Mouse (Mus musculus): ENCODE measurements around the gene Gm8332. TPM values are rescaled to one million over a fixed set of nuclear protein-coding genes. Genes with fewer than 3 reads are reported as not detected.
"Not testable (repeated sequence)": the region's sequence is repeated elsewhere in the genome, so short reads cannot be mapped to it uniquely, and the experiment has no call there.

Gm8332 gene
- not detected in 2 replicates for polyA plus RNA-seq (2015; fragmentation: Nextera tagmentation; extraction: Ambion mirVana)

DNA sequence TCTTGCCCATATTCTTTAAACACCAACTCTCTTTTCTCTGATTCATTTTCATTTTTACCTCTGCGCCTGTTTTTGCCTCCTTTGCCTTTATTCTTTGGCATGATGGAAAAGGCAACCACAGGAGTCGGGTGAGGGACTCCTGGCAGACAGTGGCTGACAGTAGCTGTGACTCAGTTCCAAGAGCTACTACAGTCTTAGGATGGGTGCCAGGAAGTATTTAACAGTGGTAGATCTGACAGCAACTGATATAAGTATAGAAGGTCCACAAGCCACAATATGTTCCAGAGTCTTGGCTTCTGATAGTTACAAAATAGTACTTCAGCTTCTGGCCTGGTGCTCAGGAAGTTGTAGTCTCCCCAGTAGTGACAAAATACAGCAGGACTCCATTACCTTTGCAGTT, at the start of gene Gm8332:
TSS of gene Gm8332 (minus strand) at position 101 of the 400 bp plus-strand sequence.
- not testable (repeated sequence) for H3K4me3 ChIP-seq; H3K4me2 ChIP-seq; H3K9ac ChIP-seq; ATAC-seq (ENCODE audit: low FRiP score, low read depth); H3K27ac ChIP-seq (replicated peaks); H3K36me3 ChIP-seq; H3K27me3 ChIP-seq; H3K9me3 ChIP-seq; H3K4me1 ChIP-seq (replicated peaks)
- whole genome bisulfite sequencing = 81% methylated on average over 2 of the region's 2 CpGs

DNA sequence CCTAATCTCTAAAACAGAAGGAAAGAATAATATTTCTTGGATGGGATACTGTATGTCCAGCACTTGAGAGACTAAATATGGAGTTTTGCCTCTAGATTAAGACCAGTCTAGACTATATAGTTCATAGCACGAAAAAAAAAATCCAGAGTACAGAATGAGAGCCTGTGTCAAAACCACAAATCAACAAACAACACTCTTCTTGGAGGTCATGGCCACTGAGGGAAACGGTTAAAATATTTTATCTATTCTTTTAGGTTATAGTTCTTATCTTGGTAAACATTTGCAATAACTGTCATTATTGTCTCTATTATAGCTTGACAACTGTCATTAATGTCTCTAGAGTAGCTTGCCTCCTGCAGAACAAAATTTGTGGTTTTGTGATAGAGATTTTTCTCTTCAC, 47.3 kb upstream of the Gm8332 start:
- not testable (repeated sequence) for H3K9ac ChIP-seq; H3K4me2 ChIP-seq; H3K4me1 ChIP-seq (replicated peaks); H3K9me3 ChIP-seq; H3K4me3 ChIP-seq; H3K27me3 ChIP-seq; H3K36me3 ChIP-seq; ATAC-seq (ENCODE audit: low FRiP score, low read depth); H3K27ac ChIP-seq (replicated peaks)
- 85% methylated on average over 2 of the region's 2 CpGs for WGBS

- H3K9ac ChIP-seq; H3K27me3 ChIP-seq; H3K4me2 ChIP-seq; H3K27ac ChIP-seq (replicated peaks); H3K4me1 ChIP-seq (replicated peaks); ATAC-seq (ENCODE audit: low FRiP score, low read depth); H3K36me3 ChIP-seq; H3K4me3 ChIP-seq; H3K9me3 ChIP-seq: not testable (repeated sequence)
- WGBS = 79% methylated on average over 4 of the region's 4 CpGs
These were observed 43.2 kb upstream of the Gm8332 start for GRCm38 (mm10) chr12:88293082-88293481.

DNA sequence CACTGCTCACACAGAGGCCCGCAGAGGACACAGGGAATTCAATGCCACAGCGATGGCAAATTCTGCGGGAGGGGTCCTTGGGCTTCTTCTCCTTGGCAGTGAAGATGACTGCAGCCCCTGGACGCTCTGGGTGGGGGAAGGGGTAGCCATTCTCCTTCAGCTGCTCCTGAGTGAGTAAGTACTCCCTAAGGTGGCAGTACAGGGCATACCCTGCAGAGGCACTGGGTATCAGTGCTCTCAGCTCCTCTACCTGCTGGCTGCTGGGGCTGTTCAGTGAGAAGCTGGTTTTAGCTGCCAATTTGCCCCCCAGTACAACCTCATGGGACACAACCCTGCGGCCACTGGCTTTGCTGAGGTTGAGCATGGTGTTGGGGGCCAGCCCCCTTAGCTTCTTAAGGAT, 35.3 kb upstream of the Gm8332 start:
- not testable (repeated sequence) for ATAC-seq (ENCODE audit: low FRiP score, low read depth); H3K27me3 ChIP-seq; H3K9ac ChIP-seq; H3K4me3 ChIP-seq; H3K36me3 ChIP-seq; H3K4me1 ChIP-seq (replicated peaks); H3K4me2 ChIP-seq; H3K9me3 ChIP-seq; H3K27ac ChIP-seq (replicated peaks)
- WGBS = 91% methylated on average over 4 of the region's 5 CpGs

- 90% methylated on average over 5 of the region's 5 CpGs for WGBS
- not testable (repeated sequence) for H3K9me3 ChIP-seq; H3K4me3 ChIP-seq; H3K9ac ChIP-seq; H3K4me1 ChIP-seq (replicated peaks); H3K27me3 ChIP-seq; H3K27ac ChIP-seq (replicated peaks); H3K36me3 ChIP-seq; ATAC-seq (ENCODE audit: low FRiP score, low read depth); H3K4me2 ChIP-seq
These were observed 24.5 kb upstream of the Gm8332 start, which contains the start of gene Gm5662 for GRCm38 (mm10) chr12:88274400-88274799. Gene Gm5662 (minus strand): TSS chr12:88274500.

- no peak overlapping the region for H3K4me3 ChIP-seq
- no peak overlapping the region for H3K9ac ChIP-seq
- no peak overlapping the region for H3K4me2 ChIP-seq
- no peaks in the 10 kb centered on the region for H3K4me1 ChIP-seq (replicated peaks)
- H3K36me3 ChIP-seq = no peaks in the 10 kb centered on the region
- H3K9me3 ChIP-seq = no peaks in the 10 kb centered on the region
- no peak for ATAC-seq (ENCODE audit: low FRiP score, low read depth)
- H3K27ac ChIP-seq (replicated peaks) = no peak overlapping the region
- WGBS = 59% methylated on average over 1 of the region's 1 CpGs
- H3K27me3 ChIP-seq = no peaks in the 10 kb centered on the region
These were observed 7.3 kb upstream of the Gm8332 start for GRCm38 (mm10) chr12:88257241-88257640.

DNA sequence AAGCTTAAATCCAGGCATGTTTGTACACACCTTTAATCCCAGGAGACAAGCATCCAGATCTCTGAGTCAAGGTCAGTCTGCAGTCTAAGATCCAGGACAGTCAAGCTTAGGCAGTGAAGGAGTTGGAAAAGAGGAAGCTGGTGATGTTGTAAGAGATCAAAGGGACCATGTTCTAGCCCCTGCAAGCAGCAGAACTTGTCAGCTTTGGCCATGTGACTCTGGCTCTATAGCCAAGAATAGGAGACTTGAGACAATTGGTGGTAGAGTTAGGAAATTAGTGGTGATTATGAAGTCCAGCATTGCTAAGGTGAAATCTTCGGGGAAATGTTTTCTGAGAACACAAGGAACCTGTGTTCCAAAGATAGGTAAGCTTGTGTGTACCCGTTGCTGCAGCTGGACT, 6.0 kb upstream of the Gm8332 start:
- not testable (repeated sequence) for H3K9me3 ChIP-seq; H3K4me1 ChIP-seq (replicated peaks); H3K4me3 ChIP-seq; H3K9ac ChIP-seq; H3K27ac ChIP-seq (replicated peaks); H3K36me3 ChIP-seq; H3K27me3 ChIP-seq; H3K4me2 ChIP-seq; ATAC-seq (ENCODE audit: low FRiP score, low read depth)
- WGBS = 73% methylated on average over 2 of the region's 2 CpGs

- not testable (repeated sequence) for H3K36me3 ChIP-seq; H3K27ac ChIP-seq (replicated peaks); H3K4me1 ChIP-seq (replicated peaks); ATAC-seq (ENCODE audit: low FRiP score, low read depth); H3K4me3 ChIP-seq; H3K4me2 ChIP-seq; H3K27me3 ChIP-seq; H3K9ac ChIP-seq; H3K9me3 ChIP-seq
These were observed 4.1 kb downstream of the Gm8332 start for GRCm38 (mm10) chr12:88245786-88246185.

DNA sequence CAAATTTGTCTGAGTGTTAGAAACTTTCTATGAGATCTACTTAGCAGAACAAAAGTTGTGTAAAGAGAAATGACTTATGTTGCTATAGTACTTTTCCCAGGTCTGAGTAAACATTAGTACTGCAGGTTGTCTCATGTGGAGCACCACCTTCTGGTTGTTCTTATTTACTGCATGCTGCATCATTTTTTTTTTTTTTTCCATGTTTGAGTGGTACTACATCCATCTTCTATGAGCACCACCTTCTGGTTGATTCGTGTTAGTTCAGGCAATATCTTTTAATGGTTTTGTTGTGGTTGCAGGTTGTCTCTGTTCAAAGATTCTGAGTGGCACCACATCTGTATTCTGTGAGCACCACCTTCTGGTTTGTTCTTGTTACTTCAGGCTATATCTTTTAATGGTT, 7.0 kb downstream of the Gm8332 start:
- H3K4me1 ChIP-seq (replicated peaks) = not testable (repeated sequence)
- WGBS = 38% methylated on average over 1 of the region's 1 CpGs

DNA sequence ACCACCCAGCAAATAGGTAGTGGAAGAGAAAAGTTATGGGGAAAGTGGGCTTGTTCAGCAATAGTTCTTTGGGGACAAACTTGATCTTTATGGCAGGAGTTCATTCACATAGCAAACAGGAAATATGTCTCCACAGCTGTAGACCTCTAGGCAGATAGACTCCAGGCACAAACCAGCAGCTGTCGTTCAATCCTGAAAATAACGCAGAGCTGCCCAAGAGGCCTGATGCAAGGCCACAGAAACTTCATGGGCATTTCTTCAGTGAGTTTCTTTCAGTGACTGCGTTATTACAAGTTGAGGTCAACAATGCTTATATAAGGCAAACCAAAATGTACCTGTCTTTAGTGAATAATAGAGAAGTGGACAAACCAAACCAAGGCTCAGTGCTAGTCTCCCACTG, 30.5 kb downstream of the Gm8332 start:
- WGBS = 92% methylated on average over 3 of the region's 3 CpGs
- H3K9ac ChIP-seq = no peak overlapping the region
- H3K4me3 ChIP-seq = no peak overlapping the region
- no peaks in the 10 kb centered on the region for H3K4me1 ChIP-seq (replicated peaks)
- H3K27me3 ChIP-seq = no peaks in the 10 kb centered on the region
- H3K9me3 ChIP-seq = no peaks in the 10 kb centered on the region
- no peak overlapping the region for H3K4me2 ChIP-seq
- no peaks in the 10 kb centered on the region for H3K36me3 ChIP-seq
- no peak for ATAC-seq (ENCODE audit: low FRiP score, low read depth)
- H3K27ac ChIP-seq (replicated peaks) = no peak overlapping the region

More for the DNA sequence above, 7.0 kb downstream of the Gm8332 start:
- H3K9ac ChIP-seq; H3K9me3 ChIP-seq; ATAC-seq (ENCODE audit: low FRiP score, low read depth); H3K36me3 ChIP-seq; H3K4me2 ChIP-seq; H3K27me3 ChIP-seq; H3K27ac ChIP-seq (replicated peaks); H3K4me3 ChIP-seq: not testable (repeated sequence)

DNA sequence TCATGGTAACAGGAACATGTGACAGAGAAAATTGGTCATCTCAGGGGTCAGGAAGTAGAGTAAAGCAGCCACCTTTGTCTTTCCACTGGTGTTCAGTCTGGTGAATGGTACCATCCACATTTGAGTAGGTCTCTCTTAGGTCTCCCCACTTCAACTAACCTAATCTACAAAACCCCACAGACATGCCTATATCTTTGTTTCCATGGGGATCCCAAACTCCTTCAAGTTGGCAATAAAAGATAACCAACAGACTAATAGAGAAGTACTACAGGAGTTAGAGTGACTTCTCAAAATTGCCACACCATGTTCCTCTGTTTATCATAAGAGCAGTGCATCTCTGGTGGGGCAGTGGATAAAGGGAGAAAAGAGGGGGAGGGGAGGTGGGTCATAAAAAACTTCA, 31.8 kb downstream of the Gm8332 start:
- ATAC-seq (ENCODE audit: low FRiP score, low read depth); H3K9ac ChIP-seq: not testable (repeated sequence)

DNA sequence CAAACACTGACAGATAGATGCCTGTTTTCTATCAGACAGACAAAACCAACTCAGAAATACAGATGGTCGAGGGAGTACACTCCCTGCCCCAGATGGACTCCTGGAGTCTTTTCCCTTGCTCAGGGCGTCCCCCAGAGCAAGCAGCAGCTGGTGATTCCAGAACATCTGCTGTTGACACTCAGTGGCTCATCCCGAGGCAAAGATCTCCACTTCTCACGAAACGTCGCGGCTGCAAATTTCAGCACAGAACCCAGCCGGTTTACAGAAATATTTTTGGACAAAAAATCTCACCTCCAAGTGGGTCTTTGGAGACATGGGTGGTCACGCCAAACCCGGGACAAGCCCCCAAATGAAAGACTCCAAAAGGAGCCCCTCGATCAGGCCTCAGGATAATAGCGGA, 35.3 kb downstream of the Gm8332 start:
- Histone ChIP-seq H3K36me3 (no peaks in the 10 kb centered on the region), H3K4me3 (no peak overlapping the region), H3K27ac (replicated peaks) (no peak overlapping the region), H3K9ac (no peak overlapping the region), H3K27me3 (no peaks in the 10 kb centered on the region), H3K9me3 (no peaks in the 10 kb centered on the region), H3K4me1 (replicated peaks) (no peaks in the 10 kb centered on the region), H3K4me2 (no peak overlapping the region)
- no peak for ATAC-seq (ENCODE audit: low FRiP score, low read depth)
- 86% methylated on average over 12 of the region's 12 CpGs for WGBS

More for the DNA sequence above, 31.8 kb downstream of the Gm8332 start:
- not testable (repeated sequence) for H3K27ac ChIP-seq (replicated peaks); H3K4me1 ChIP-seq (replicated peaks); H3K36me3 ChIP-seq; H3K4me3 ChIP-seq; H3K4me2 ChIP-seq; H3K27me3 ChIP-seq; H3K9me3 ChIP-seq

- not testable (repeated sequence) for ATAC-seq (ENCODE audit: low FRiP score, low read depth); H3K36me3 ChIP-seq; H3K27me3 ChIP-seq; H3K9ac ChIP-seq; H3K4me2 ChIP-seq; H3K4me3 ChIP-seq; H3K9me3 ChIP-seq; H3K4me1 ChIP-seq (replicated peaks); H3K27ac ChIP-seq (replicated peaks)
- WGBS = 93% methylated on average over 9 of the region's 9 CpGs
These were observed 38.4 kb downstream of the Gm8332 start for GRCm38 (mm10) chr12:88211458-88211857.
